Mouse (Mus musculus): ENCODE data around the gene Dusp21. TPM values are rescaled to one million over a fixed set of nuclear protein-coding genes. Genes with fewer than 3 reads are reported as not detected.

The Dusp21 gene
- polyA plus RNA-seq, 1 experiment from 2014 or later, result not detected

DNA sequence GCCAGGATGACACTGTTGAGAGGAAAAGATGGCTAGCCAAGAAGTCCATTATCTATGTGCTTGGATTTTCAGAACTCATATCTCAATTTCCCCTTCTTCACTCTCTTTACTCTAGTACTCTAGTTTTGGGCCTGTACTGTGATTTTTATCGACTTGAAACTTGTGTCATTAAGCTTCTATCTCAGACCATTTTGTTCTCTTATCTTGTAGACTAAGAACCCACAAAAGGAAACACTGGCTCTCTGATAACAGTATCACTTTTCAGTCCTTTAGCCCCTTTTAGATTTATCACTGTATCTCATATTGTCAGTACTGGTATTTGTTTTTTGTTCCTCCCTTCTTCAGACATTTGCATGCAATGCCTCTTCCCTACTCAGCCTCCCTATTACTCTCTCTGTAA, 33.8 kb downstream of the Dusp21 start:
- no peak overlapping the region for H3K27ac ChIP-seq (ENCODE audit: low read depth)
- H3K4me3 ChIP-seq (ENCODE audit: low read depth, low read length), result no peak overlapping the region
- no peak for ATAC-seq
- peaks cover 10% of the 10 kb centered on the region for H3K4me1 ChIP-seq (ENCODE audit: insufficient read depth)
- H3K36me3 ChIP-seq (replicated peaks; ENCODE audit: insufficient read depth, low read length), result no peaks in the 10 kb centered on the region
- 25% methylated on average over 1 of the region's 1 CpGs for WGBS (ENCODE audit: insufficient replicate concordance)
- H3K27me3 ChIP-seq (ENCODE audit: insufficient read depth, low read length), result no peaks in the 10 kb centered on the region
- no peak for DNase-seq
- no peak overlapping the region for H3K4me2 ChIP-seq (ENCODE audit: low read depth, low read length)
- no peaks in the 10 kb centered on the region for H3K9me3 ChIP-seq (ENCODE audit: low read length)
- no peak overlapping the region for H3K9ac ChIP-seq (replicated peaks)
- TF ChIP-seq EP300 (IDR thresholded peaks at IDR 0.05; ENCODE audit: low read depth) (peak; percentile 69), CTCF (IDR thresholded peaks at IDR 0.05; ENCODE audit: low read depth) (no peak)

DNA sequence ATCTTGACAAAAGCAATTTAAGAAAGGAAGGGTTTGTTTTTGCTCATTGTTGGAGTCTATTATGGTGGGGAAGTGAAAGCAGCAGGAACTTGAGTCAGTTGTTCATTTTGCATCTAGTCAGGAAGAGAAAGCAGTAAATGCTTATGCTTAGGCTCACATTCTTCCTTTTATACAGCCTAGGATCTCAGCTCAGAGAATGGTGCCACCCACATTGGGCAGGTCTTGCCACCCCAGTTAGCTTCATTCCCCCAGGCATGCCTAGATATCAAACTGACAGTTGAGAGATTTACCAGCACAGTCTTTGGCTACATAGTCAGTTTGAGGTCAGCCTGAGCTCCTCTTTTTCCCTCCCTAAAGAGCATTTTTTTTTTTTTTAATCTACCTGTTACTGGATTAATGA, 41.5 kb downstream of the Dusp21 start:
- H3K36me3 ChIP-seq (replicated peaks; ENCODE audit: insufficient read depth, low read length), result no peaks in the 10 kb centered on the region
- H3K9ac ChIP-seq (replicated peaks), result no peak overlapping the region
- H3K27me3 ChIP-seq (ENCODE audit: insufficient read depth, low read length), result no peaks in the 10 kb centered on the region
- DNase-seq (no peak), ATAC-seq (no peak)
- H3K27ac ChIP-seq (ENCODE audit: low read depth), result no peak overlapping the region
- no peak overlapping the region for H3K4me2 ChIP-seq (ENCODE audit: low read depth, low read length)
- no peak for TF ChIP-seq CTCF (IDR thresholded peaks at IDR 0.05; ENCODE audit: low read depth)
- no peak for TF ChIP-seq EP300 (IDR thresholded peaks at IDR 0.05; ENCODE audit: low read depth)
- H3K4me1 ChIP-seq (ENCODE audit: insufficient read depth), result peaks cover 3% of the 10 kb centered on the region; the same call in 1 of the 2 replicates
- no peak overlapping the region for H3K4me3 ChIP-seq (ENCODE audit: low read depth, low read length)
- no peaks in the 10 kb centered on the region for H3K9me3 ChIP-seq (ENCODE audit: low read length)

DNA sequence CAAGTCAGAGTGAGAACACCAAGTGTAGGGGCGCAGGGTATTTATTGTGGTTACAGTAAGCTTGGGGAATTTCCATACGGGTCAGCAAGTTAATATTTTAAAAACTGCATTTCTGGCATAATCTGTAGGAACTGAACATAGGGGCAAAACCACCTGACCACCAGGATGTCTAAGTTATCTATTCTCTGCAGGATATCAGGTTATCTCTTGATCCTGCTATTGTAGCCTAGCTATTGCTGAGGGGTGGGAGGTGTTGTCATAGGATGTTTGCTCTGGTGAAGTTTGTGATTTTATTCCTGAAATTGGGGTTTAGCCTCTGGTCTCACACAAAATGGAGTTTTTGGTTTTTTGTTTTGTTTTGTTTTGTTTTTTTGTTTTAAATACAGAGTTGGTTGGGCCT, 42.6 kb downstream of the Dusp21 start:
- WGBS (ENCODE audit: insufficient replicate concordance), result 71% methylated on average over 2 of the region's 2 CpGs
- H3K27ac ChIP-seq (ENCODE audit: low read depth), result no peak overlapping the region
- no peak overlapping the region for H3K4me2 ChIP-seq (ENCODE audit: low read depth, low read length)
- no peak overlapping the region for H3K4me3 ChIP-seq (ENCODE audit: low read depth, low read length)
- DNase-seq, result no peak
- H3K9ac ChIP-seq (replicated peaks), result no peak overlapping the region
- no peaks in the 10 kb centered on the region for H3K9me3 ChIP-seq (ENCODE audit: low read length)
- no peak for TF ChIP-seq EP300 (IDR thresholded peaks at IDR 0.05; ENCODE audit: low read depth)
- TF ChIP-seq CTCF (IDR thresholded peaks at IDR 0.05; ENCODE audit: low read depth), result no peak
- H3K36me3 ChIP-seq (replicated peaks; ENCODE audit: insufficient read depth, low read length), result no peaks in the 10 kb centered on the region
- peaks cover 3% of the 10 kb centered on the region; the same call in 1 of the 2 replicates for H3K4me1 ChIP-seq (ENCODE audit: insufficient read depth)
- no peaks in the 10 kb centered on the region for H3K27me3 ChIP-seq (ENCODE audit: insufficient read depth, low read length)
- no peak for ATAC-seq

Other genes with a start within 250 kb of the Dusp21 start
- 9.2 and 9.4 TPM in 2 replicates for gene Kdm6a, start 16.7 kb downstream of the Dusp21 start, polyA plus RNA-seq (2015; fragmentation: Nextera tagmentation; extraction: Ambion mirVana)

Measured in liver, postnatal 0 days (tissue).